Mouse (Mus musculus): Measurements from ENCODE around the gene Ube2s.

- TF ChIP-seq CTCF (IDR thresholded peaks at IDR 0.05; ENCODE audit: low read depth) = no peak
- no peak for TF ChIP-seq EP300 (IDR thresholded peaks at IDR 0.05; ENCODE audit: low read depth)
These were observed 47.3 kb downstream of the Ube2s start for GRCm38 (mm10) chr7:4764946-4765710.
